Mouse (Mus musculus) lung, embryonic 16.5 days (tissue): ENCODE data around the gene Dock10. TPM values are rescaled to one million over a fixed set of nuclear protein-coding genes. Genes with fewer than 3 reads are reported as not detected.

Experiments used
- ATAC-seq: fragments of 200-750 bp; cut with Nextera tagmentation; 2 replicates; pipeline ENCODE4 v1.8.0; 2017; ENCODE audit warnings: low read depth, mild to moderate bottlenecking, moderate library complexity
- H3K27ac ChIP-seq: fragments of 300-500 bp; sonication (generic); 2 replicates; pipeline ENCODE4 v1.5.1; 2014; ENCODE audit warnings: mild to moderate bottlenecking, control low read depth, low read length
- H3K27me3 ChIP-seq: fragments of 300-500 bp; sonication (generic); 2 replicates; pipeline ENCODE4 v1.6.1; 2014; ENCODE audit warnings: low read depth, low read length, mixed read lengths; ENCODE audit not compliant: control insufficient read depth, insufficient read depth
- H3K36me3 ChIP-seq: fragments of 300-500 bp; sonication (generic); 2 replicates; pipeline ENCODE4 v1.6.1; 2014; ENCODE audit warnings: low read length; ENCODE audit not compliant: control insufficient read depth, insufficient read depth
- H3K4me1 ChIP-seq: fragments of 300-500 bp; sonication (generic); replicated peaks from 2 replicates; pipeline ENCODE4 v1.6.1; 2014; ENCODE audit warnings: low read length, mixed read lengths; ENCODE audit not compliant: control insufficient read depth, insufficient read depth
- H3K4me2 ChIP-seq: fragments of 300-500 bp; sonication (generic); 2 replicates; pipeline ENCODE4 v1.6.1; 2014; ENCODE audit warnings: low read depth, low read length, control low read depth
- H3K4me3 ChIP-seq: fragments of 300-500 bp; sonication (generic); 2 replicates; pipeline ENCODE4 v1.5.1; 2014; ENCODE audit warnings: mild to moderate bottlenecking, low read length, control low read depth
- H3K9ac ChIP-seq: fragments of 300-500 bp; sonication (generic); 2 replicates; pipeline ENCODE4 v1.6.1; 2014; ENCODE audit warnings: low read length, control low read depth
- H3K9me3 ChIP-seq: fragments of 300-500 bp; sonication (generic); 2 replicates; pipeline ENCODE4 v1.6.1; 2016; ENCODE audit warnings: low read length; ENCODE audit not compliant: control insufficient read depth
- WGBS: fragments of 180-500 bp; shearing (Covaris S2); extraction: QIAGEN DNeasy Blood & Tissue Kit; methylation state at CpG from one replicate; pipeline ENCODE4 v1.1.7; 2014; 5-methylcytosine and 5-hydroxymethylcytosine counted together
- polyA plus RNA-seq: library from polyadenylated mRNA; unstranded; fragments of >200 nt; fragmentation: Nextera tagmentation; extraction: Ambion mirVana; gene quantifications from 2 replicates; pipeline ENCODE4 v1.2.1, GENCODE M21; 2015

The Dock10 gene
- polyA plus RNA-seq, 1 experiment from 2014 or later: 4.8 TPM

GRCm38 (mm10) chr1:80633536-80633935, 124.8 kb downstream of the Dock10 start:
- ATAC-seq: no peak
- Histone ChIP-seq H3K4me1 (no peaks in the 10 kb centered on the region; the same call in 1 of the 2 replicates), H3K27me3 (no peaks in the 10 kb centered on the region), H3K36me3 (no peaks in the 10 kb centered on the region), H3K27ac (no peak overlapping the region), H3K9me3 (no peaks in the 10 kb centered on the region), H3K4me2 (no peak overlapping the region), H3K4me3 (no peak overlapping the region), H3K9ac (no peak overlapping the region)
- WGBS: 83% methylated on average over 4 of the region's 4 CpGs

GRCm38 (mm10) chr1:80630179-80631149, 127.9 kb downstream of the Dock10 start:
- no peaks in the 10 kb centered on the region for H3K9me3 ChIP-seq
- H3K4me3 ChIP-seq: no peak overlapping the region
- H3K36me3 ChIP-seq: no peaks in the 10 kb centered on the region
- H3K9ac ChIP-seq: no peak overlapping the region
- no peaks in the 10 kb centered on the region for H3K4me1 ChIP-seq
- H3K4me2 ChIP-seq: no peak overlapping the region
- H3K27me3 ChIP-seq: no peaks in the 10 kb centered on the region
- no peak overlapping the region for H3K27ac ChIP-seq
- ATAC-seq: no peak
- WGBS: 46% methylated on average over 5 of the region's 5 CpGs

- Histone ChIP-seq H3K9me3 (no peaks in the 10 kb centered on the region), H3K4me3 (no peak overlapping the region), H3K36me3 (no peaks in the 10 kb centered on the region), H3K4me1 (no peaks in the 10 kb centered on the region), H3K4me2 (no peak overlapping the region), H3K27ac (no peak overlapping the region), H3K27me3 (no peaks in the 10 kb centered on the region), H3K9ac (no peak overlapping the region)
- no peak for ATAC-seq
These were observed 130.3 kb downstream of the Dock10 start for GRCm38 (mm10) chr1:80628054-80628453.

- Histone ChIP-seq H3K27me3 (no peaks in the 10 kb centered on the region), H3K36me3 (no peaks in the 10 kb centered on the region), H3K4me2 (no peak overlapping the region), H3K4me1 (no peaks in the 10 kb centered on the region), H3K9ac (no peak overlapping the region), H3K4me3 (no peak overlapping the region), H3K9me3 (no peaks in the 10 kb centered on the region), H3K27ac (no peak overlapping the region)
- WGBS: 83% methylated on average over 4 of the region's 4 CpGs
- no peak for ATAC-seq
These were observed 131.5 kb downstream of the Dock10 start for GRCm38 (mm10) chr1:80626800-80627199.

- WGBS: 31% methylated on average over 1 of the region's 1 CpGs
- no peaks in the 10 kb centered on the region for H3K9me3 ChIP-seq
- H3K36me3 ChIP-seq: no peaks in the 10 kb centered on the region
- no peak for ATAC-seq
- H3K27ac ChIP-seq: no peak overlapping the region
- no peak overlapping the region for H3K4me2 ChIP-seq
- no peak overlapping the region for H3K9ac ChIP-seq
- H3K4me3 ChIP-seq: no peak overlapping the region
- no peaks in the 10 kb centered on the region for H3K4me1 ChIP-seq
- H3K27me3 ChIP-seq: no peaks in the 10 kb centered on the region
These were observed 133.0 kb downstream of the Dock10 start for GRCm38 (mm10) chr1:80625371-80625770.

- Histone ChIP-seq H3K9me3 (no peaks in the 10 kb centered on the region), H3K27me3 (no peaks in the 10 kb centered on the region)
- 76% methylated on average over 4 of the region's 4 CpGs for WGBS
These were observed 133.8 kb downstream of the Dock10 start for GRCm38 (mm10) chr1:80624552-80624951.

GRCm38 (mm10) chr1:80622646-80623045, 135.7 kb downstream of the Dock10 start:
- H3K36me3 ChIP-seq: no peaks in the 10 kb centered on the region
- H3K27me3 ChIP-seq: no peaks in the 10 kb centered on the region
- H3K27ac ChIP-seq: no peak overlapping the region
- H3K4me1 ChIP-seq: no peaks in the 10 kb centered on the region
- WGBS: 81% methylated on average over 1 of the region's 1 CpGs
- H3K4me3 ChIP-seq: no peak overlapping the region
- ATAC-seq: no peak
- H3K9ac ChIP-seq: no peak overlapping the region
- no peaks in the 10 kb centered on the region for H3K9me3 ChIP-seq
- H3K4me2 ChIP-seq: no peak overlapping the region

More at GRCm38 (mm10) chr1:80624552-80624951, 133.8 kb downstream of the Dock10 start:
- ATAC-seq: no peak
- no peaks in the 10 kb centered on the region for H3K4me1 ChIP-seq
- no peak overlapping the region for H3K4me3 ChIP-seq
- no peaks in the 10 kb centered on the region for H3K36me3 ChIP-seq
- H3K9ac ChIP-seq: no peak overlapping the region
- no peak overlapping the region for H3K27ac ChIP-seq
- no peak overlapping the region for H3K4me2 ChIP-seq

- H3K9ac ChIP-seq: no peak overlapping the region
- no peaks in the 10 kb centered on the region for H3K27me3 ChIP-seq
- 58% methylated on average over 2 of the region's 2 CpGs for WGBS
- H3K9me3 ChIP-seq: no peaks in the 10 kb centered on the region
- no peak overlapping the region for H3K4me2 ChIP-seq
- no peak for ATAC-seq
- no peaks in the 10 kb centered on the region for H3K36me3 ChIP-seq
- no peaks in the 10 kb centered on the region for H3K4me1 ChIP-seq
- H3K4me3 ChIP-seq: no peak overlapping the region
- no peak overlapping the region for H3K27ac ChIP-seq
These were observed 139.2 kb downstream of the Dock10 start for GRCm38 (mm10) chr1:80619100-80619499.

- H3K4me2 ChIP-seq: no peak overlapping the region
- no peak overlapping the region for H3K4me3 ChIP-seq
- no peak for ATAC-seq
- H3K27me3 ChIP-seq: no peaks in the 10 kb centered on the region
- no peaks in the 10 kb centered on the region; the same call in 1 of the 2 replicates for H3K4me1 ChIP-seq
- H3K27ac ChIP-seq: no peak overlapping the region
- no peaks in the 10 kb centered on the region for H3K36me3 ChIP-seq
- WGBS: 74% methylated on average over 5 of the region's 5 CpGs
- no peaks in the 10 kb centered on the region for H3K9me3 ChIP-seq
- no peak overlapping the region for H3K9ac ChIP-seq
These were observed 141.7 kb downstream of the Dock10 start for GRCm38 (mm10) chr1:80616671-80617070.
